Mouse (Mus musculus): ENCODE measurements around the gene Fam129c. TPM values are rescaled to one million over a fixed set of nuclear protein-coding genes. Genes with fewer than 3 reads are reported as not detected.

The Fam129c gene
- polyA plus RNA-seq, 1 experiment from 2014 or later: 2.7 TPM

- Histone ChIP-seq H3K27me3 (ENCODE audit: control insufficient read depth, insufficient read depth, low read length) (peaks cover 12% of the 10 kb centered on the region; the same call in 1 of the 2 replicates), H3K9ac (ENCODE audit: low read length) (peak overlapping the region; percentile 48; the same call in 1 of the 2 replicates), H3K4me3 (ENCODE audit: low read depth, low read length) (peak overlapping the region; percentile 65), H3K9me3 (ENCODE audit: control insufficient read depth, low read length) (no peaks in the 10 kb centered on the region), H3K4me2 (ENCODE audit: low read depth, severe bottlenecking) (peak overlapping the region; percentile 86), H3K4me1 (ENCODE audit: control insufficient read depth, insufficient read depth, low read length) (peaks cover 8% of the 10 kb centered on the region; the same call in 1 of the 2 replicates), H3K36me3 (ENCODE audit: control insufficient read depth, insufficient read depth, low read length) (no peaks in the 10 kb centered on the region), H3K27ac (replicated peaks; ENCODE audit: low read depth, low read length) (peak overlapping the region; percentile 50; the same call in 1 of the 2 replicates)
- DNase-seq (ENCODE audit: low spot score) (peak; percentile 90), ATAC-seq (ENCODE audit: insufficient number of reproducible peaks, low FRiP score, low TSS enrichment, low read depth) (peak; percentile 69)
- WGBS: under 1% methylated on average over 51 of the region's 51 CpGs
These were observed 27.8 kb upstream of the Fam129c start for GRCm38 (mm10) chr8:71569366-71570290.

GRCm38 (mm10) chr8:71570291-71570954, 27.0 kb upstream of the Fam129c start:
- peak; percentile 93 for DNase-seq (ENCODE audit: low spot score)
- Histone ChIP-seq H3K4me2 (ENCODE audit: low read depth, severe bottlenecking) (peak overlapping the region; percentile 86), H3K4me3 (ENCODE audit: low read depth, low read length) (peak overlapping the region; percentile 65), H3K36me3 (ENCODE audit: control insufficient read depth, insufficient read depth, low read length) (no peaks in the 10 kb centered on the region), H3K4me1 (ENCODE audit: control insufficient read depth, insufficient read depth, low read length) (peaks cover 8% of the 10 kb centered on the region; the same call in 1 of the 2 replicates), H3K27ac (replicated peaks; ENCODE audit: low read depth, low read length) (no peak overlapping the region), H3K9ac (ENCODE audit: low read length) (peak overlapping the region; percentile 56), H3K27me3 (ENCODE audit: control insufficient read depth, insufficient read depth, low read length) (peaks cover 12% of the 10 kb centered on the region; the same call in 1 of the 2 replicates), H3K9me3 (ENCODE audit: control insufficient read depth, low read length) (no peaks in the 10 kb centered on the region)
- peak; percentile 89 for ATAC-seq (ENCODE audit: insufficient number of reproducible peaks, low FRiP score, low TSS enrichment, low read depth)
- under 1% methylated on average over 41 of the region's 41 CpGs for WGBS

GRCm38 (mm10) chr8:71572077-71572476, 25.4 kb upstream of the Fam129c start:
- H3K36me3 ChIP-seq (ENCODE audit: control insufficient read depth, insufficient read depth, low read length): no peaks in the 10 kb centered on the region
- no peak overlapping the region for H3K9ac ChIP-seq (ENCODE audit: low read length)
- ATAC-seq (ENCODE audit: insufficient number of reproducible peaks, low FRiP score, low TSS enrichment, low read depth) (no peak), DNase-seq (ENCODE audit: low spot score) (no peak)
- H3K4me2 ChIP-seq (ENCODE audit: low read depth, severe bottlenecking): no peak overlapping the region
- H3K9me3 ChIP-seq (ENCODE audit: control insufficient read depth, low read length): no peaks in the 10 kb centered on the region
- H3K27me3 ChIP-seq (ENCODE audit: control insufficient read depth, insufficient read depth, low read length): peaks cover 12% of the 10 kb centered on the region; the same call in 1 of the 2 replicates
- H3K4me1 ChIP-seq (ENCODE audit: control insufficient read depth, insufficient read depth, low read length): peaks cover 8% of the 10 kb centered on the region; the same call in 1 of the 2 replicates
- no peak overlapping the region for H3K27ac ChIP-seq (replicated peaks; ENCODE audit: low read depth, low read length)
- H3K4me3 ChIP-seq (ENCODE audit: low read depth, low read length): no peak overlapping the region
- 90% methylated on average over 2 of the region's 2 CpGs for WGBS

- no peak for DNase-seq (ENCODE audit: low spot score)
- Histone ChIP-seq H3K9ac (ENCODE audit: low read length) (no peak overlapping the region), H3K27me3 (ENCODE audit: control insufficient read depth, insufficient read depth, low read length) (peaks cover 7% of the 10 kb centered on the region; the same call in 1 of the 2 replicates), H3K36me3 (ENCODE audit: control insufficient read depth, insufficient read depth, low read length) (no peaks in the 10 kb centered on the region), H3K9me3 (ENCODE audit: control insufficient read depth, low read length) (no peaks in the 10 kb centered on the region), H3K4me2 (ENCODE audit: low read depth, severe bottlenecking) (no peak overlapping the region), H3K4me1 (ENCODE audit: control insufficient read depth, insufficient read depth, low read length) (peaks cover 8% of the 10 kb centered on the region; the same call in 1 of the 2 replicates), H3K4me3 (ENCODE audit: low read depth, low read length) (no peak overlapping the region), H3K27ac (replicated peaks; ENCODE audit: low read depth, low read length) (no peak overlapping the region)
- no peak for ATAC-seq (ENCODE audit: insufficient number of reproducible peaks, low FRiP score, low TSS enrichment, low read depth)
- 87% methylated on average over 9 of the region's 9 CpGs for WGBS
These were observed 24.4 kb upstream of the Fam129c start for GRCm38 (mm10) chr8:71572847-71573633.

GRCm38 (mm10) chr8:71574426-71574825, 23.0 kb upstream of the Fam129c start:
- H3K9me3 ChIP-seq (ENCODE audit: control insufficient read depth, low read length): no peaks in the 10 kb centered on the region
- no peaks in the 10 kb centered on the region for H3K27me3 ChIP-seq (ENCODE audit: control insufficient read depth, insufficient read depth, low read length)
- ATAC-seq (ENCODE audit: insufficient number of reproducible peaks, low FRiP score, low TSS enrichment, low read depth): no peak
- 0 out of 2 replicates have a peak, but pooled peaks cover 3% of the 10 kb centered on the region for H3K4me1 ChIP-seq (ENCODE audit: control insufficient read depth, insufficient read depth, low read length)
- no peak overlapping the region for H3K4me3 ChIP-seq (ENCODE audit: low read depth, low read length)
- no peak overlapping the region for H3K27ac ChIP-seq (replicated peaks; ENCODE audit: low read depth, low read length)
- no peak overlapping the region for H3K9ac ChIP-seq (ENCODE audit: low read length)
- H3K36me3 ChIP-seq (ENCODE audit: control insufficient read depth, insufficient read depth, low read length): no peaks in the 10 kb centered on the region
- no peak for DNase-seq (ENCODE audit: low spot score)
- 76% methylated on average over 7 of the region's 7 CpGs for WGBS
- no peak overlapping the region for H3K4me2 ChIP-seq (ENCODE audit: low read depth, severe bottlenecking)

- no peak overlapping the region for H3K9ac ChIP-seq (ENCODE audit: low read length)
- H3K4me3 ChIP-seq (ENCODE audit: low read depth, low read length): no peak overlapping the region
- H3K4me2 ChIP-seq (ENCODE audit: low read depth, severe bottlenecking): no peak overlapping the region
- no peaks in the 10 kb centered on the region for H3K9me3 ChIP-seq (ENCODE audit: control insufficient read depth, low read length)
- no peak overlapping the region for H3K27ac ChIP-seq (replicated peaks; ENCODE audit: low read depth, low read length)
- no peaks in the 10 kb centered on the region for H3K36me3 ChIP-seq (ENCODE audit: control insufficient read depth, insufficient read depth, low read length)
- 74% methylated on average over 1 of the region's 1 CpGs for WGBS
- 0 out of 2 replicates have a peak, but pooled peaks cover 3% of the 10 kb centered on the region for H3K4me1 ChIP-seq (ENCODE audit: control insufficient read depth, insufficient read depth, low read length)
- no peaks in the 10 kb centered on the region for H3K27me3 ChIP-seq (ENCODE audit: control insufficient read depth, insufficient read depth, low read length)
- ATAC-seq (ENCODE audit: insufficient number of reproducible peaks, low FRiP score, low TSS enrichment, low read depth): no peak
- DNase-seq (ENCODE audit: low spot score): no peak
These were observed 22.4 kb upstream of the Fam129c start for GRCm38 (mm10) chr8:71575020-71575419.

- DNase-seq (ENCODE audit: low spot score) (no peak), ATAC-seq (ENCODE audit: insufficient number of reproducible peaks, low FRiP score, low TSS enrichment, low read depth) (no peak)
- Histone ChIP-seq H3K27ac (replicated peaks; ENCODE audit: low read depth, low read length) (no peak overlapping the region), H3K4me3 (ENCODE audit: low read depth, low read length) (no peak overlapping the region), H3K4me1 (ENCODE audit: control insufficient read depth, insufficient read depth, low read length) (no peaks in the 10 kb centered on the region), H3K9ac (ENCODE audit: low read length) (no peak overlapping the region), H3K27me3 (ENCODE audit: control insufficient read depth, insufficient read depth, low read length) (no peaks in the 10 kb centered on the region), H3K36me3 (ENCODE audit: control insufficient read depth, insufficient read depth, low read length) (no peaks in the 10 kb centered on the region), H3K9me3 (ENCODE audit: control insufficient read depth, low read length) (no peaks in the 10 kb centered on the region), H3K4me2 (ENCODE audit: low read depth, severe bottlenecking) (no peak overlapping the region)
- 80% methylated on average over 4 of the region's 4 CpGs for WGBS
These were observed 19.5 kb upstream of the Fam129c start for GRCm38 (mm10) chr8:71577856-71578387.
